Mouse (Mus musculus): Measurements from ENCODE around the gene Med13l. TPM values are rescaled to one million over a fixed set of nuclear protein-coding genes. Genes with fewer than 3 reads are reported as not detected.

Gene Med13l
- total and polyA plus RNA-seq, 3 experiments = 2.0 to 11.0 (median 10.1) TPM

- H3K4me3 ChIP-seq (replicated peaks in 1 of 3; ENCODE audit: low read depth in 2 of 3, low read length in 2 of 3, poor library complexity in 1 of 3) = no peak overlapping the region
- DNase-seq (ENCODE audit: extremely low read depth) = no peak
- H3K27me3 ChIP-seq (replicated peaks) = no peaks in the 10 kb centered on the region
- H3K27ac ChIP-seq (ENCODE audit: insufficient read depth, low read depth) = no peak overlapping the region
- peaks cover 6 to 44% of the 10 kb centered on the region in 2 experiments for H3K4me1 ChIP-seq (ENCODE audit: control insufficient read depth in 1 of 2, insufficient read depth in 2 of 2)
- H3K9me3 ChIP-seq (replicated peaks; ENCODE audit: low read length) = no peaks in the 10 kb centered on the region
- H3K4me2 ChIP-seq (ENCODE audit: insufficient read depth, low read depth, poor library complexity, severe bottlenecking) = peak overlapping the region; percentile 74; the same call in 1 of the 2 replicates
- TF ChIP-seq RCOR1 (conservative IDR thresholded peaks at IDR 0.05; ENCODE audit: low read depth, low read length) (no peak), E2F4 (IDR thresholded peaks at IDR 0.05; ENCODE audit: insufficient replicate concordance, low read depth, low read length) (no peak)
- in situ Hi-C loops (cut with MboI; ENCODE audit: low pct_ligation_motif_present, low pct_unique_long_range_greater_than_20kb, low sequenced_read_pairs) = no loop called here
- dilution Hi-C loops (cut with MboI; ENCODE audit: extremely low pct_ligation_motif_present, extremely low pct_unique_long_range_greater_than_20kb, low sequenced_read_pairs) = no loop called here
- H3K36me3 ChIP-seq (replicated peaks in 1 of 2; ENCODE audit: control insufficient read depth in 1 of 2, insufficient read depth in 1 of 2, low read length in 1 of 2) = no peaks in the 10 kb centered on the region
- no peaks in the 10 kb centered on the region for H3K79me2 ChIP-seq (replicated peaks; ENCODE audit: control insufficient read depth, extremely low read depth, insufficient read depth, poor library complexity, severe bottlenecking)
- H3K9ac ChIP-seq (ENCODE audit: insufficient read depth, low read depth) = no peak overlapping the region
These were observed 47.5 kb upstream of the Med13l start for GRCm38 (mm10) chr5:118513005-118513404.

GRCm38 (mm10) chr5:118513629-118514526, 46.6 kb upstream of the Med13l start:
- dilution Hi-C loops (cut with MboI; ENCODE audit: extremely low pct_ligation_motif_present, extremely low pct_unique_long_range_greater_than_20kb, low sequenced_read_pairs) (no loop called here), in situ Hi-C loops (cut with MboI; ENCODE audit: low pct_ligation_motif_present, low pct_unique_long_range_greater_than_20kb, low sequenced_read_pairs) (no loop called here)
- Histone ChIP-seq H3K4me3 (replicated peaks in 1 of 3; ENCODE audit: low read depth in 2 of 3, low read length in 2 of 3, poor library complexity in 1 of 3) (peak overlapping the region; percentile 13 to 50 (median 33)), H3K79me2 (replicated peaks; ENCODE audit: control insufficient read depth, extremely low read depth, insufficient read depth, poor library complexity, severe bottlenecking) (no peaks in the 10 kb centered on the region), H3K4me2 (ENCODE audit: insufficient read depth, low read depth, poor library complexity, severe bottlenecking) (peak overlapping the region; percentile 74), H3K9ac (ENCODE audit: insufficient read depth, low read depth) (peak overlapping the region; percentile 50), H3K4me1 (ENCODE audit: control insufficient read depth in 1 of 2, insufficient read depth in 2 of 2) (peaks cover 6 to 44% of the 10 kb centered on the region in 2 experiments), H3K36me3 (replicated peaks in 1 of 2; ENCODE audit: control insufficient read depth in 1 of 2, insufficient read depth in 1 of 2, low read length in 1 of 2) (no peaks in the 10 kb centered on the region), H3K27me3 (replicated peaks) (no peaks in the 10 kb centered on the region), H3K27ac (ENCODE audit: insufficient read depth, low read depth) (no peak overlapping the region), H3K9me3 (replicated peaks; ENCODE audit: low read length) (no peaks in the 10 kb centered on the region)
- DNase-seq (ENCODE audit: extremely low read depth) = peak; percentile 88
- no peak for TF ChIP-seq POLR2AphosphoS2 (IDR thresholded peaks at IDR 0.05; ENCODE audit: low read depth, low read length)
- TF ChIP-seq CHD2 (IDR thresholded peaks at IDR 0.05; ENCODE audit: low read length) = peak; percentile 58; the same call in 1 of the 2 replicates
- TF ChIP-seq JUND (conservative IDR thresholded peaks at IDR 0.05; ENCODE audit: low read depth, low read length) = peak; percentile 90
- peak; percentile 73 for TF ChIP-seq BHLHE40 (IDR thresholded peaks at IDR 0.05; ENCODE audit: low read depth, low read length)
- TF ChIP-seq USF1 (IDR thresholded peaks at IDR 0.05; ENCODE audit: low read depth, low read length) = no peak
- peak; percentile 26; the same call in 1 of the 2 replicates for TF ChIP-seq POLR2A (IDR thresholded peaks at IDR 0.05; ENCODE audit: low read depth, low read length)
- peak; percentile 98 for TF ChIP-seq MEF2A (IDR thresholded peaks at IDR 0.05; ENCODE audit: borderline replicate concordance, low read depth, low read length)
- TF ChIP-seq TBP (conservative IDR thresholded peaks at IDR 0.05; ENCODE audit: low read depth, low read length) = 0 out of 2 replicates have a peak, but pooled peaks have one; percentile 25
- no peak for TF ChIP-seq CTCF (conservative IDR thresholded peaks at IDR 0.05 in 1 of 2, IDR thresholded peaks at IDR 0.05 in 1 of 2; ENCODE audit: low read depth in 2 of 2, low read length in 2 of 2)
- no peak for TF ChIP-seq PAX5 (IDR thresholded peaks at IDR 0.05; ENCODE audit: low read length)
- peak; percentile 77 for TF ChIP-seq JUN (IDR thresholded peaks at IDR 0.05; ENCODE audit: insufficient read depth, low read depth, low read length)
- TF ChIP-seq EP300 (IDR thresholded peaks at IDR 0.05; ENCODE audit: low read length) = peak; percentile 93
- TF ChIP-seq MAFK (IDR thresholded peaks at IDR 0.05; ENCODE audit: insufficient replicate concordance, low read length) = peak; percentile 73; the same call in 1 of the 2 replicates
- no peak for TF ChIP-seq GABPA (IDR thresholded peaks at IDR 0.05; ENCODE audit: insufficient replicate concordance, low read depth, low read length)
- peak; percentile 95 for TF ChIP-seq IRF4 (IDR thresholded peaks at IDR 0.05; ENCODE audit: low read depth, low read length)
- peak; percentile 74; the same call in 1 of the 2 replicates for TF ChIP-seq TCF12 (IDR thresholded peaks at IDR 0.05; ENCODE audit: low read depth, low read length)
- no peak for TF ChIP-seq KAT2A (IDR thresholded peaks at IDR 0.05; ENCODE audit: insufficient replicate concordance, low read length)
- TF ChIP-seq SIN3A (IDR thresholded peaks at IDR 0.05; ENCODE audit: low read length) = 0 out of 2 replicates have a peak, but pooled peaks have one; percentile 5
- peak; percentile 85 for TF ChIP-seq ETS1 (conservative IDR thresholded peaks at IDR 0.05; ENCODE audit: low read depth, low read length)
- no peak for TF ChIP-seq CHD1 (IDR thresholded peaks at IDR 0.05; ENCODE audit: low read depth, low read length)
- TF ChIP-seq ELF1 (IDR thresholded peaks at IDR 0.05; ENCODE audit: low read depth, low read length) = no peak
- peak; percentile 78 for TF ChIP-seq ZNF384 (IDR thresholded peaks at IDR 0.05; ENCODE audit: low read depth, low read length)
- no peak for TF ChIP-seq UBTF (IDR thresholded peaks at IDR 0.05; ENCODE audit: low read depth, low read length)
